Mouse (Mus musculus): ENCODE results near the gene Cnot3.
"Not testable (repeated sequence)": the region's sequence is repeated elsewhere in the genome, so short reads cannot be mapped to it uniquely, and the experiment has no call there.

Gene Cnot3

GRCm38 (mm10) chr7:3698471-3698870 lies 53.4 kb downstream of the Cnot3 start:
- DNase-seq (ENCODE audit: low read depth): no peak

DNA sequence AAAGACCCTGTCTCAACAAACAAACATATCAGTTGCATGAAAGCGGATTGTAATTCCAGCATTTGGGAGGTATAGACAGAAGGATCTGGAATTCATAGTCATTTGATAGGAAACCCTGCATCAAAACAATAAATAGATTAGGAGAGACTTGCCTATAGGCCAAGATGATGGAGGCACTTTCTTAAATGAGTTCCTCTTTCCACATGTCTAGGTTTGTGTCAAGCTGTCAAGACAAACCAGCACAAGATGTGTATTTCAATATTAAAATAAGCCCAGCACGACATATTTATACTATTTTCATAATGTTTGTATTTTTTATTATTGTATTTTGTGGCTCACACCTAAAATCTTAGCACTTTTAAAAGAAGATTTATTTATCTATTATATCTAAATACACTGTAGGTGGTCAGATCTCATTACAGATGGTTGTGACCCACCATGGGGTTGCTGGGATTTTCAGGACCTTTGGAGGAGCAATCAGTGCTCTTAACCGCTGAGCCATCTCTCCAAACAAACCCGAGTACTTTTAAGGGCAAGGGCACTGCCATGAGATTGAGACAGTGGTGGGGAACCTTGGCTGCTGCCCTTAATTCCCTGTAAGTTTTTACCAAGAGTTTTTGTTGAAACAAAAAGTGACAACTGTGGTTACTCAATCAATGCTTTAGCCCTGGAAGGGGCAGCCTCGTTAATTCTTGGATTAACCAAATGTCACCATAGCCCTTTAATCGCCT lies 58.2 kb downstream of the Cnot3 start:
- DNase-seq (ENCODE audit: low read depth): no peak

- peak; percentile 94 for DNase-seq (ENCODE audit: low read depth)
These were observed 58.9 kb downstream of the Cnot3 start, which contains the start of gene Rps9 for GRCm38 (mm10) chr7:3703879-3704441. Rps9 (plus strand) TSS chr7:3703993.

DNA sequence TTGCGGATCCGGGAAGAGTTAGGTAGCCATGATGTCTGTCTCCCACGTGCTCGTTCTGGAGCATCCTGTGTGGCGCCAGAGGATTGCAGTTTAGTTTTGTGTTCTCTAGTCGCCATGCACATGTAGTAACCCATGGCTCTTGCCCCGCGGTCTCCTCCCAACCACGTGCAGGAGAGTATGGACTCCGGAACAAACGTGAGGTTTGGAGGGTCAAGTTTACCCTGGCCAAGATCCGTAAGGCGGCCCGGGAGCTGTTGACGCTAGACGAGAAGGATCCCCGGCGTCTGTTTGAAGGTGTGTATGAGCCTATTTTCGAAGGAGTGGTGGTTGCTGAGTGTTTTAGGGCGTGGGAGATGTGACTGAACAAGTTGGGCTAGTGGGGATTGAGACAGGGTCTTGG lies 59.4 kb downstream of the Cnot3 start:
- DNase-seq (ENCODE audit: low read depth): no peak

DNA sequence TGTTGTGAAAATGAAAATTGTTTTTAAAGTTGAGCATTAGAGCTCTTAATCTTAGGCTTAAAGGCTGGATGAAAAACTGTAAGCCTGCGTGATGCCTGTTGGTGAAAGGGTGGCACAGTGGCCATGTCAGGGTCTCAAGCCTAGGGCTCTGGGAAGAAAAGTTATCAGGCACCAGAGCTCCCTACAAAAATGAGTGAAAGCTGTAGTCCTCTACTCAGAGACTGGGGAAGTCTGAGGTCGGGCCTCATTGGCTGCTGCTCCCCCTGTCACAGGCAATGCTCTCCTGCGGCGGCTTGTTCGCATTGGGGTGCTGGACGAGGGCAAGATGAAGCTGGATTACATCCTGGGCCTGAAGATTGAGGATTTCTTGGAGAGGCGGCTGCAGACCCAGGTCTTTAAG lies 60.4 kb downstream of the Cnot3 start:
- not testable (repeated sequence) for DNase-seq (ENCODE audit: low read depth)

- no peak for DNase-seq (ENCODE audit: low read depth)
These were observed 60.8 kb downstream of the Cnot3 start for GRCm38 (mm10) chr7:3705911-3706310.

DNA sequence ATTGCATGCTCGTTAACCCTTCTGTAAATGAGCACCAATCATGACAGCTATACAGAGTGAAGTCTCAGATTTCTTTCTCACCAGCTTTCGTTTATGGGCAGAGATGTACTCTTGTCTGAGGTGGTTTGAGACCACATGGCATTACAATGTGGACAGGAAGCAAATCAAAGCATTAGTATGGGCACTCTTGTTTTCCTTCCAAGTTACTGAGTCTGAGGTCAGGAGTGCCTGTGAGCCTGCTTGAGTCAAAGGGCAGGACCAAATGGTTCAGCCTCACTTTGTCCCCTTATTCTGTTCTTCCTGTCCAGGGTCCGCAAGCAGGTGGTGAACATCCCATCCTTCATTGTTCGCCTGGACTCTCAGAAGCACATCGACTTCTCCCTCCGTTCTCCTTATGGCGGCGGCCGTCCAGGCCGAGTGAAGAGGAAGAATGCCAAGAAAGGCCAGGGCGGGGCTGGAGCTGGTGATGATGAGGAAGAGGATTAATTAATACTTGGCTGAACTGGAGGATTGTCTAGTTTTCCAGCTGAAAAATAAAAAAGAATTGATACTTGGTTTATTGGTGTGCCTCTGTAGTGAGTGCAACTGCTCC lies 61.4 kb downstream of the Cnot3 start:
- no peak for DNase-seq (ENCODE audit: low read depth)

DNA sequence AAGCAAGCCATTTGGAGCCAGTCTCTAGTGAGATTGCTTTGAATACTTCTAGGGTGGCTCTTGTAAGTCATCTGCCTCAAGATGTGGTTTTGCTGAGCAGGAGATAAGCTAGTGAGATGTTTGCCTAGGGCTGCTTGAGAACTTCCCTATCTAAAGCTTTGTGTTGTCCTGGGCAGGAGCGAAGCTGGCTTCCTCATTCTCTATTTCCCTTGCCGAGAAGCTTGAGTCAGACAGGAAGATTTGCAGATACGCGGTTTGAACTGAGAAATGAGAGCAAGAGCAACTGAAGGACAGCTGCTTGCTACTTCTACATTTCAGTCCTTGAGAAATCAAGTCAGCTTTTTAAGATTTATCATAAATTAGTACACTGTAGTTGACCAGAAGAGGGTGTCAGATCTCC lies 62.0 kb downstream of the Cnot3 start:
- DNase-seq (ENCODE audit: low read depth): peak; percentile 77

DNA sequence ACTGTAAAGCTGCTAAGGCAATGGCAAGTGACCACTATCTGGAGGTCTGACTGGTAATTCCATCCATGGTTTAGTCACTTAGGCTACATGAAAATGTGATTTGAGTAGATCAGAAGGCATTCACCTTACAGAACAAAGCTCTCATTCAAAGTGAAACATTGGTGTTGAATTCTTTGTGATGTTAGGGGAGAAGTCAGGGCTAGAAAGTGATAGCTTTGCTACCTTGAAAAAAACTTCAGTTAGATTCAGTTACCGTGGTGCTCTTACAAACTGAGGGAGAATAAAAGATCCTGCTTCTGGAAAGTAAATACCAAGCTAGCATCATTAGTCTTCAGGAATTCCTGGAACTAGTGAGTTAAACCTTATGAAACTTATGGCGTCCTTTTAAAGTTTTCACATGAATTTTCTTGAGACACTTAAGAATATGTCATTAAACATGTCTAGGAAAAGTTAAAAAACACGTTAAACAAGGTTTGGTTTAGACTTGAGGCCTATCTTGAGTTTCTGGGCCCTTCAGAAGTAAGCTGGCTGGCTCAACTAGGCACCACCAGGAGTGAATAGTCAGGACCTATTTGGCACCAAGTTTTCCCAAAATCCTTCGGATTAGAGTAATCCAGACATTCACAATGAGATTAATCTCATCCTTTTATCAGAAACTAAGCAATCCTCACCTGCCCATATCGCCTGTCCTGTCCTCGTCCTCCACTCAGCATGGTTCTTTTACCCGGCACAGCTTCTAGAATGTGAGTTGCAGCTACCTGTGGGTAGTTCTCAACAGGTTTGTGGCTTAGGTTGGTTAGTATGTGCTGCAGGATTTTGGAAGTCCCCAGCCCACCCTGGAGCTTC lies 62.7 kb downstream of the Cnot3 start:
- no peak for DNase-seq (ENCODE audit: low read depth)

DNA sequence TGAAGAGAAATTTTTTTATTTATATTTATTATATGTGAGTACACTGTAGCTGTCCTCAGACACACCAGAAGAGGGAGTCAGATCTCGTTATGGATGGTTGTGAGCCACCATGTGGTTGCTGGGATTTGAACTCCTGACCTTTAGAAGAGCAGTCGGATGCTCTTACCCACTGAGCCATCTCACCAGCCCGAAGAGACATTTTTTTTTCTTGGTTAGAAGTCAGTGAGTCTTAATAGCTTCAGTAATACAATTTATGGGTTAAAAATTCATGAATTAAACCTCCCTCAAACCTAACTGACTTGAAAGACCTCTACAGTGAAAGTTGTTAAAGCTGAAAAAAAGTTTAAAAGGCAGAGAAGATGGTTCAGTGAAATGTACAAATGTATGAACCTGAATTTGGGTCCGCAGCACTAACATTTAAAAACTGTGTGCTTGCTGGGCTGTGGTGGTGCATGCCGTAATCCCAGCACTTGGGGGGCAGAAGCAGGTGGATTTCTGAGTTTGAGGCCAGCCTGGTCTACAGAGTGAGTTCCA lies 63.4 kb downstream of the Cnot3 start:
- not testable (repeated sequence) for DNase-seq (ENCODE audit: low read depth)

GRCm38 (mm10) chr7:3709000-3709399 lies 63.9 kb downstream of the Cnot3 start:
- no peak for DNase-seq (ENCODE audit: low read depth)

All from c-Kit-positive CD71-negative TER-119-negative erythroid progenitor cells, embryonic 14.5 days (primary cell).